Mouse (Mus musculus): ENCODE measurements around the gene Mapkapk2.

- TF ChIP-seq CTCF (IDR thresholded peaks at IDR 0.05; ENCODE audit: low read depth), result no peak
- no peak for TF ChIP-seq EP300 (IDR thresholded peaks at IDR 0.05; ENCODE audit: low read depth)
Measured at GRCm38 (mm10) chr1:131012494-131012893, 85.1 kb downstream of the Mapkapk2 start.

Data from liver, postnatal 0 days (tissue).